Mouse (Mus musculus): ENCODE measurements around the gene Grid1.

DNA sequence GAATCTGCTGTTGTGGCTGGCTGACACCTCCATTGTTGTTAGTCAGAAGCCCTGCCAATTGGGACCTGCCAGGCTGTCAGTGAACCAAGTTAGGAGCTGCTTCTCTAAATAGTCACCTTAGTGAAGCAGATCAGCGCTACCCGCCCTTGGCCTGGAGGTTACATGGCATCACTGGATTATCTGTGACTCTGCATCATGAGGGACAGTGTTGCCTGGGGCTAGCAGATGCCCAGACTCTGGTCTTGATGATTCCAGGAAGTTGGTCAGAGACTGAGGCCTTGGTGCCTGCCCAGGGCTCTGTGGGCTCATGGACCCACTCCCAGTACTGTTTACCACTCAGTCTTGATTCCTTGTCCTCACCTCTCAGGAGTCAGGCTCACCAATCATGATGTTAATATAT, 209.7 kb downstream of the Grid1 start:
- no peak for TF ChIP-seq POLR2A (IDR thresholded peaks at IDR 0.05; ENCODE audit: low read depth, low read length)
- TF ChIP-seq CTCF (IDR thresholded peaks at IDR 0.05; ENCODE audit: extremely low read depth, insufficient read length, insufficient replicate concordance, low read depth, low read length) = no peak
